Mouse (Mus musculus): ENCODE results near the gene Atf7ip.

- TF ChIP-seq CTCF (IDR thresholded peaks at IDR 0.05; ENCODE audit: low read depth, low read length) (no peak), POLR2A (IDR thresholded peaks at IDR 0.05; ENCODE audit: extremely low read depth, insufficient read depth, low read length) (no peak)
Measured at GRCm38 (mm10) chr6:136524751-136525150, 18.8 kb downstream of the Atf7ip start.
